Mouse (Mus musculus) embryonic fibroblast, embryonic 13.5 days (primary cell): ENCODE measurements around the gene Fbxo9.

Experiments
- CTCF ChIP-seq: IDR thresholded peaks from 2 replicates; pipeline ENCODE4 v1.5.1; 2011; ENCODE audit warnings: mild to moderate bottlenecking, control low read depth, low read length, moderate library complexity, borderline replicate concordance; ENCODE audit not compliant: insufficient read depth
- POLR2A ChIP-seq: IDR thresholded peaks from 2 replicates; pipeline ENCODE4 v1.6.1; 2011; ENCODE audit warnings: low read depth, mild to moderate bottlenecking, control low read depth, low read length, moderate library complexity

DNA sequence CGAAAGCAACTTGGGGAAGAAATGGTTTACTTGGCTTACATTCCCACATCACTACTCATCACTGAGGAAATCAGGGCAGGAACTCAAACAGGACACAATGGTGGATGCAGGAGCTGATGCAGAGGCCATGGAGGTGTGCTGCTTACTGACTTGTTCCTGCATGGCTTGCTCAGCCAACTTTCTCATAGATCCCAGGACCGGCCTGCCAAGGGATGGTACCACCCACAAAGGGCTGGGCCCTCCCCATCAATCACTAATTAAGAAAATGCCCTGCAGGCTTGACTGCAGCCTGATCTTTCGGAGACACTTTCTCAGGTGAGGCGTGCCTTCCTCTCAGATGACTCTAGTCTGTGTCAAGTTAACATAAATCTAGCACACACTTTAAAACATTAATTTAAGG, 2.0 kb downstream of the Fbxo9 start:
- no peak for TF ChIP-seq CTCF
- TF ChIP-seq POLR2A, result no peak
